8 mouse cellular contexts compared by ENCODE assay signal in genomic region chr6:24530711-24531420, GRCm38 (mm10). TPM values are rescaled to one million over a fixed set of nuclear protein-coding genes. Genes with fewer than 3 reads are reported as not detected.
DNase-seq lines count a peak whose midpoint lies in the region; ATAC-seq lines count a peak whose summit lies in the region.

No protein-coding gene starts in this region.

- peak overlapping the region; percentile 46 for H3K4me2 ChIP-seq in embryonic facial prominence, embryonic 14.5 days (ENCODE audit: low read depth, low read length)
- H3K4me2 ChIP-seq in hindbrain, embryonic 16.5 days (ENCODE audit: low read length): peak overlapping the region; percentile 48
- H3K4me2 ChIP-seq in neural tube, embryonic 14.5 days (ENCODE audit: low read depth, low read length): peak overlapping the region; percentile 22; the same call in 1 of the 2 replicates

- peaks cover 9% of the 10 kb centered on the region for H3K4me1 ChIP-seq in embryonic facial prominence, embryonic 14.5 days (ENCODE audit: control insufficient read depth, insufficient read depth, low read length)
- peaks cover 12% of the 10 kb centered on the region for H3K4me1 ChIP-seq in hindbrain, embryonic 16.5 days (ENCODE audit: control insufficient read depth, insufficient read depth, low read depth, low read length)
- H3K4me1 ChIP-seq in neural tube, embryonic 14.5 days (ENCODE audit: control insufficient read depth, insufficient read depth, low read length): peaks cover 15% of the 10 kb centered on the region

- H3K9ac ChIP-seq in embryonic facial prominence, embryonic 14.5 days (ENCODE audit: low read depth, low read length): no peak overlapping the region
- peak overlapping the region; percentile 17; the same call in 1 of the 2 replicates for H3K9ac ChIP-seq in hindbrain, embryonic 16.5 days (ENCODE audit: low read depth, low read length)
- no peak overlapping the region for H3K9ac ChIP-seq in neural tube, embryonic 14.5 days (replicated peaks; ENCODE audit: low read depth, low read length)

- WGBS in embryonic facial prominence, embryonic 14.5 days: 32% methylated on average over 11 of the region's 11 CpGs
- 56% methylated on average over 11 of the region's 11 CpGs for WGBS in hindbrain, embryonic 16.5 days
- WGBS in neural tube, embryonic 14.5 days: 68% methylated on average over 11 of the region's 11 CpGs

- H3K36me3 ChIP-seq in embryonic facial prominence, embryonic 14.5 days (ENCODE audit: control insufficient read depth, insufficient read depth, low read length): no peaks in the 10 kb centered on the region
- H3K36me3 ChIP-seq in hindbrain, embryonic 16.5 days (ENCODE audit: control insufficient read depth, insufficient read depth, low read length): no peaks in the 10 kb centered on the region
- H3K36me3 ChIP-seq in neural tube, embryonic 14.5 days (ENCODE audit: control insufficient read depth, insufficient read depth, low read length): no peaks in the 10 kb centered on the region

- DNase-seq in left cerebral cortex, postnatal 4 days: peak; percentile 10
- DNase-seq in left cerebral cortex, adult 11 months (ENCODE audit: low spot score): no peak
- peak; percentile 24 for DNase-seq in embryonic facial prominence, embryonic 14.5 days (ENCODE audit: low spot score)
- DNase-seq in Muller cell, postnatal 12 days (ENCODE audit: inconsistent ontology term): no peak
- DNase-seq in urinary bladder, adult 2 months (ENCODE audit: low spot score): no peak

- intact Hi-C loops in left cerebral cortex, postnatal 4 days (cut with DNase I): loop anchor here (5.0 kb wide), 1 partner anchor 86 kb away; no protein-coding TSS in a partner anchor

- ATAC-seq in embryonic facial prominence, embryonic 14.5 days (ENCODE audit: low read depth): no peak
- no peak for ATAC-seq in hindbrain, embryonic 16.5 days
- no peak for ATAC-seq in neural tube, embryonic 14.5 days (ENCODE audit: low read depth)
- no peak for ATAC-seq in megakaryocyte-erythroid progenitor cell, adult 5-6 weeks (replicated peaks; ENCODE audit: low FRiP score, low TSS enrichment, poor library complexity, severe bottlenecking)

- H3K9me3 ChIP-seq in embryonic facial prominence, embryonic 14.5 days (ENCODE audit: control insufficient read depth, low read length): no peaks in the 10 kb centered on the region
- H3K9me3 ChIP-seq in hindbrain, embryonic 16.5 days (ENCODE audit: control insufficient read depth, low read length): no peaks in the 10 kb centered on the region
- no peaks in the 10 kb centered on the region for H3K9me3 ChIP-seq in neural tube, embryonic 14.5 days (ENCODE audit: control insufficient read depth, low read length)

- no peaks in the 10 kb centered on the region for H3K27me3 ChIP-seq in embryonic facial prominence, embryonic 14.5 days (replicated peaks; ENCODE audit: control insufficient read depth, insufficient read depth, low read length)
- no peaks in the 10 kb centered on the region for H3K27me3 ChIP-seq in hindbrain, embryonic 16.5 days (replicated peaks; ENCODE audit: control insufficient read depth, insufficient read depth, low read length)
- no peaks in the 10 kb centered on the region for H3K27me3 ChIP-seq in neural tube, embryonic 14.5 days (ENCODE audit: control insufficient read depth, insufficient read depth, low read length)

- H3K4me3 ChIP-seq in embryonic facial prominence, embryonic 14.5 days (ENCODE audit: low read depth, low read length): peak overlapping the region; percentile 0; the same call in 1 of the 2 replicates
- H3K4me3 ChIP-seq in hindbrain, embryonic 16.5 days (ENCODE audit: low read length): no peak overlapping the region
- no peak overlapping the region for H3K4me3 ChIP-seq in neural tube, embryonic 14.5 days (ENCODE audit: low read depth, low read length)

- H3K27ac ChIP-seq in embryonic facial prominence, embryonic 14.5 days (replicated peaks; ENCODE audit: low read depth, low read length): no peak overlapping the region
- H3K27ac ChIP-seq in hindbrain, embryonic 16.5 days (ENCODE audit: low read depth, low read length): no peak overlapping the region
- no peak overlapping the region for H3K27ac ChIP-seq in neural tube, embryonic 14.5 days (ENCODE audit: low read depth, low read length)

RNA-seq across cellular contexts. Expression of gene Asb15, which starts 2.9 kb away (rescaled TPM):
- total RNA-seq in left cerebral cortex, postnatal 4 days (2021): not detected
- 0.08 and 0.14 TPM in 2 replicates for polyA plus RNA-seq in embryonic facial prominence, embryonic 14.5 days (2014; fragmentation: Nextera tagmentation; extraction: Ambion mirVana)
- 0.04 and 0.05 TPM in 2 replicates for polyA plus RNA-seq in hindbrain, embryonic 16.5 days (2015; fragmentation: Nextera tagmentation; extraction: Ambion mirVana)
- not detected in 2 replicates for polyA plus RNA-seq in neural tube, embryonic 14.5 days (2014; fragmentation: Nextera tagmentation; extraction: Ambion mirVana)
- total RNA-seq in megakaryocyte-erythroid progenitor cell, adult 5-6 weeks (2014; fragmentation: Nextera tagmentation): not detected in 2 replicates
- total RNA-seq in megakaryocyte-erythroid progenitor cell, adult 5-6 weeks (2017): not detected in 2 replicates
- 0.21 and 0.26 TPM in 2 replicates for polyA plus RNA-seq in urinary bladder, adult 2 months (2012; rRNA removed)

RNA-seq across cellular contexts. Expression of gene Ndufa5, which starts 3.1 kb away (rescaled TPM):
- total RNA-seq in left cerebral cortex, postnatal 4 days (2021): 100 to 1,000 TPM; 182 to 193 TPM
- 319 and 379 TPM in 2 replicates for polyA plus RNA-seq in embryonic facial prominence, embryonic 14.5 days (2014; fragmentation: Nextera tagmentation; extraction: Ambion mirVana)
- 390 and 432 TPM in 2 replicates for polyA plus RNA-seq in hindbrain, embryonic 16.5 days (2015; fragmentation: Nextera tagmentation; extraction: Ambion mirVana)
- 452 and 485 TPM in 2 replicates for polyA plus RNA-seq in neural tube, embryonic 14.5 days (2014; fragmentation: Nextera tagmentation; extraction: Ambion mirVana)
- 293 and 295 TPM in 2 replicates for total RNA-seq in megakaryocyte-erythroid progenitor cell, adult 5-6 weeks (2014; fragmentation: Nextera tagmentation)
- 426 and 630 TPM in 2 replicates for total RNA-seq in megakaryocyte-erythroid progenitor cell, adult 5-6 weeks (2017)
- 32.5 and 59.8 TPM in 2 replicates for polyA plus RNA-seq in urinary bladder, adult 2 months (2012; rRNA removed)

RNA-seq across cellular contexts. Expression of gene Iqub, which starts 16.0 kb away (rescaled TPM):
- total RNA-seq in left cerebral cortex, postnatal 4 days (2021): under 1 TPM; 0.50 to 0.54 TPM
- 0.56 and 1.6 TPM in 2 replicates for polyA plus RNA-seq in embryonic facial prominence, embryonic 14.5 days (2014; fragmentation: Nextera tagmentation; extraction: Ambion mirVana)
- polyA plus RNA-seq in hindbrain, embryonic 16.5 days (2015; fragmentation: Nextera tagmentation; extraction: Ambion mirVana): 2.3 and 2.8 TPM in 2 replicates
- polyA plus RNA-seq in neural tube, embryonic 14.5 days (2014; fragmentation: Nextera tagmentation; extraction: Ambion mirVana): 1.6 TPM in 2 replicates
- total RNA-seq in megakaryocyte-erythroid progenitor cell, adult 5-6 weeks (2014; fragmentation: Nextera tagmentation): not detected in 2 replicates
- 0.19 TPM in 1 of 2 replicates, not detected in the other for total RNA-seq in megakaryocyte-erythroid progenitor cell, adult 5-6 weeks (2017)
- polyA plus RNA-seq in urinary bladder, adult 2 months (2012; rRNA removed): 0.06 and 0.12 TPM in 2 replicates

Comparison
In these comparisons a context has a peak if more than half of its experiments do, and no peak if none do; other contexts are left out.
1. DNase-seq: peak in left cerebral cortex, postnatal 4 days (single experiment) and embryonic facial prominence, embryonic 14.5 days (single experiment); none in left cerebral cortex, adult 11 months (single experiment), Muller cell, postnatal 12 days (single experiment) and urinary bladder, adult 2 months (single experiment).
2. Peak in every context shown above with its lines, with median percentiles within 50 percentile points of each other: H3K4me2 ChIP-seq.